Mouse (Mus musculus) brain, embryonic 14.5 days (tissue): ENCODE results near the gene Ubtd2. TPM values are rescaled to one million over a fixed set of nuclear protein-coding genes. Genes with fewer than 3 reads are reported as not detected.

Experiments
- DNase-seq: peaks from one replicate; pipeline ENCODE4 v3.0.0-alpha.2; 2011; ENCODE audit warnings: low read depth
- CTCF ChIP-seq: fragments of 200-500 bp; IDR thresholded peaks from 2 replicates; pipeline ENCODE4 v1.5.1; 2012; ENCODE audit warnings: inconsistent platforms, mild to moderate bottlenecking, moderate library complexity, borderline replicate concordance; ENCODE audit not compliant: insufficient read depth, insufficient read length; ENCODE audit errors: extremely low read depth
- POLR2A ChIP-seq: fragments of 200-500 bp; IDR thresholded peaks from 2 replicates; pipeline ENCODE4 v1.6.1; 2012; ENCODE audit warnings: mild to moderate bottlenecking, inconsistent platforms, borderline replicate concordance; ENCODE audit not compliant: poor library complexity, insufficient read depth, insufficient read length, severe bottlenecking; ENCODE audit errors: extremely low read depth
- polyA plus RNA-seq: library from polyadenylated mRNA; depleted of rRNA; stranded (reverse); fragments of >200 nt; gene quantifications from 2 replicates; pipeline ENCODE4 v1.2.3, GENCODE M21; 2012; rRNA removed

The Ubtd2 gene
- 60.6 and 70.7 TPM in 2 replicates for polyA plus RNA-seq

DNA sequence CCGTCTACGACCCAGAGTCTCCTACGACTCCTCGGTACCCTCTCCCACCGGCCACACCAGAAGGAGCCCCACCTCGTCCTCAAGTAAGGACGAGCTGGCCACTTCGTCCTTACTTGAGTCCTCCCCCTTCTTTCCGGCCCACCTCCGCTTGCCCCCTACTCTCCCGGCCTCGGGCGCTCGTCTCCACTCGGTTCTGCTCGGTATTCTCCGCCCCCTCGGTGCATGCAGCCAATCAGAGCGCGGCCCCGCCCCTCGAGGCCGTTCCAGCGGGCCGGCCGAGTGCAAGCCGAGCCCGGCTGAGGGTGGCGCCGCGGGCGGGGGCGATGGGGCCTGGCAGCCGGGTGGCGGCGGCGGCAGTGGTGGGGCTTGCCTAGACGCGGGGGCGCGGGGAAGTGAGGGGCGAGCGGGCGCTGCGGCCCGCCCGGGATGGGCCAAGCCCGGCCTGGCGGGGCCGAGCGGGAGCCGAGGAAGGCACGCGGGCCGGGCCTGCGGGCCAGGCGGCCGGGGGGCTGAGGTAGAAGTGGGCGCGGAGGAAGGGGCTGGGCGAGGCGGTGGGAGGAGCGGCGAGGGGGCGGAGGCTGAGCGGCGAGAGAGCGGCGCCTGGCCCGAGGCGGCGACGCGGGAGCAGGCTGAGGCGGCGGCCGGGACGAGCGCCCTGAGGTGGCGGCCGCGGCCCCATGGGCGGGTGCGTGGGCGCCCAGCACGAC is at the start of gene Ubtd2:
TSS of gene Ubtd2 (plus strand) at position 571 of the 707 bp plus-strand sequence.
- peak; percentile 98 for DNase-seq
- TF ChIP-seq POLR2A: peak; percentile 95
- no peak for TF ChIP-seq CTCF

DNA sequence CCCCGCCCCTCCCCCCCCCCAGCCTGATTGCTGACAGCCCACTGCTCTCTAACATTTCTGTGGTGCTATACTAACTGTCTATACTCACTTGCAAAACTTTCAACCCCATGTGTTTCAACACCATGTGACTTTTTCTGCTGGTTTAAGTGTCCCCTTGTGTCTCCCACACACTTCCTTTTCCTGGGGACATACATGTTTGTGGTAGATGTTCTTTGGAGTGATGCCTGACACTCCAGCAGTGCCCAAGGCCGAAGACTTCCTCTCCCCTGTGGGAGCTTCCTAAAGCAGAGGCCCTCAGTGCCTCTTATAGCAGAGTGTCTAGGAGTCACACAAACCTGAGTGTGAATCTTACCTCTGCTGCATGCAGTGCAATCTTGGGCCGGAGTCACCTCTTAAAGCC is 47.3 kb upstream of the Ubtd2 start:
- no peak for TF ChIP-seq POLR2A
- TF ChIP-seq CTCF: no peak
- DNase-seq: no peak

DNA sequence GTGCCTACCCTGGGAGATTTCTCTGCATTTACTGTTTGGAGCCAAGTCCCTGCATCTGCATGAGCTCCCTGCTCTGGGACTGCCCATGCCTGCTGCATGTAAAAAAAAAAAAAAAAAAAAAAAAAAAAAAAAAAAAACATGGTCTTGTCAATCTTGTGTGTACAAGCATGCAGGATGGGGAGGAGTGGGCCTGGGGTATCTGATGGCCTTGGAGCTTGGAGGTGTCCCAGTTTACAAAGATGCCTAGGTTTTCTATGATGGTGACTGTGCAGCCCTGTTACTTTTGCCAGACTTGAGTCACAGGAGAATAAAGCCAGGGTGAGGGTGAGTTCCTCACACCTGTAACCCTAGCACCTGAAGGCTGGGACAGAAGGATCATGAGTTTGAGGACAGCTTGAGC is 46.1 kb upstream of the Ubtd2 start:
- DNase-seq: no peak
- TF ChIP-seq POLR2A (no peak), CTCF (no peak)

DNA sequence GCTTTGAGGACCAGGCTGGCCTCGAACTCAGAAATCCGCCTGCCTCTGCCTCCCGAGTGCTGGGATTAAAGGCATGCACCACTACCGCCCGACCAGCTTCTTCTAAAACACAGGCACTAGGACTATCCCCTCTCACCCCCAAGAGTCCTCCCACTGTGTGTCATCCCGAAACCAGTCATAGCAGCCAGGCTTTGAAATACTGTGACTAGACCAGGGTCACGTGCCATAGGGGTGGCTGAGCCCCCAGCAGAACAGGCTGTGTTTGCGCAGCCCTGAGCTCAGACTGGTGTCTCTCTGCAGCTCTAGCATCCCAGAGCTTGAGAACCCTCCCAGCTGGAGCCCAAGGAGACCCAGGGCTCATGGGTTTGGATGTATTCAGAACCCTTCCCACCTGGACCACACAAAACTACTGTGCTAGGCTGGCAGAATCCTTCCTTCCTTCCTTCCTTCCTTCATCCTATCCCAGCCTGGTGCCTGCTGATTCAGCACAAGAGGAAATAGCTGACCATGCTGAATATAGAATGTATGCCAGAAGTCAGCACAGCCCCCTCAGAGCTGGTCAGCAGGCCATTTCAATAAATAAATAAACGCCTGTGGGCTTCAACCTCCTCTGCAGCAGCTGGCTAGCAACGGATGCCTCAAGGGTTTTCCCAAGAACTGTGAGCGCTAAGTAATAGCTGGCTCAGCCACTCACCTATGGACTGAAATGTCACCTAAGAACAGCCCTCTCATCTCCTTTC is 45.2 kb upstream of the Ubtd2 start:
- no peak for TF ChIP-seq CTCF
- no peak for TF ChIP-seq POLR2A
- DNase-seq: peak; percentile 28

DNA sequence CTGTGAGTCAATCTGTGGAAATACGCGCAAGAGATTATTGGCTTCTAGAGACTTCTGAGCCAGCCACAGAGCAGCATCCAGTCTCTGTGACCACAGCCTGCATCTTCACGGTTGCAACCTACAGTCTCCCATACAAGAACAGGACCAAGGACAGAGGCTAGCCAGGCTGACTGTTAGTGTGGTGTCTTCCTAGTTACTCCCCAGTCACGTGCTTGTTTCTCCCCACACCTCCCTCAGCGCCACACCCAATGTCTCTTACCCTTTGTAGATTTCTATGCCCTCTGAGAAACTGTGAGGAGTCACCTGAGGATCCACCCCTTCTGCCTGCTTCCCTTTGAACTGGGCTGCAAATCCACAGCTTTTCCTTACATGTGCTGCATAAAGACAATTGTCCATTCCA is 35.2 kb upstream of the Ubtd2 start:
- DNase-seq: no peak
- TF ChIP-seq POLR2A: no peak
- no peak for TF ChIP-seq CTCF

DNA sequence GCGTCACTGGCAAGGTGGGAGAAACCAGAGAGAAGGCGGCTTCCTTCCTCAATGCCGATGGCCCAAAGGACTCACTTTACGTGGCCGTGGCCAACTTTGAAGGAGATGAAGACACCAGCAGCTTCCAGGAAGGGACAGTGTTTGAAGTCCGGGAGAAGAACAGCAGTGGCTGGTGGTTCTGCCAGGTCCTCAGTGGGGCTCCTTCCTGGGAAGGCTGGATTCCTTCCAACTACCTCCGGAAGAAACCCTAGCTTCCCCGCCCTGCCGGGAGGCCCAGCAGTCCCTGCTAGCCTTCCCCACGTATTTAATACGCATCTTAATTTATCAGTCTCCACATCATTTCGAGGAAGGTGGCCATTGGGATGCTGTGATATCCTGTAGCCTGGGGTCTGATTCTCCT is 31.9 kb upstream of the Ubtd2 start:
- TF ChIP-seq POLR2A: no peak
- no peak for TF ChIP-seq CTCF
- no peak for DNase-seq

DNA sequence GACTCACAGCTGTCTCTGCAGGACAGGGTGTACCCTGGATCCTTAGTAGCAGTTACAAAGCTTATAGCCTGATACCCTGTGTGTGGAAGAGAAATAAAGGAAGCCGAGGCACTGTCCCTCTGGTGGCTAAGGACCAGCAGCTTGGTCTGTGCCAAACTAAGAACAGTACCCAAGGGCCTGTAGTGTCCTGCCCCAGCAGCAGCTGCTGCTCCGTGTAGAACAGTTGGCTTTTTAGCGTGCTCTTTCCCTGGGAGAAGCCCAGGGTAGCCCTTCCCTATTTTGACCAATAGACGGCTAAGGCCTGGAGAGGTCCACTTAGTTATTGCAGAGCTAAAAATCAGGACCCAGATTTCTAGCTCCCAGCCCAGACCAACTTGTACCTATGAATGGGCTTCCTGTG is 30.6 kb upstream of the Ubtd2 start:
- DNase-seq: no peak

DNA sequence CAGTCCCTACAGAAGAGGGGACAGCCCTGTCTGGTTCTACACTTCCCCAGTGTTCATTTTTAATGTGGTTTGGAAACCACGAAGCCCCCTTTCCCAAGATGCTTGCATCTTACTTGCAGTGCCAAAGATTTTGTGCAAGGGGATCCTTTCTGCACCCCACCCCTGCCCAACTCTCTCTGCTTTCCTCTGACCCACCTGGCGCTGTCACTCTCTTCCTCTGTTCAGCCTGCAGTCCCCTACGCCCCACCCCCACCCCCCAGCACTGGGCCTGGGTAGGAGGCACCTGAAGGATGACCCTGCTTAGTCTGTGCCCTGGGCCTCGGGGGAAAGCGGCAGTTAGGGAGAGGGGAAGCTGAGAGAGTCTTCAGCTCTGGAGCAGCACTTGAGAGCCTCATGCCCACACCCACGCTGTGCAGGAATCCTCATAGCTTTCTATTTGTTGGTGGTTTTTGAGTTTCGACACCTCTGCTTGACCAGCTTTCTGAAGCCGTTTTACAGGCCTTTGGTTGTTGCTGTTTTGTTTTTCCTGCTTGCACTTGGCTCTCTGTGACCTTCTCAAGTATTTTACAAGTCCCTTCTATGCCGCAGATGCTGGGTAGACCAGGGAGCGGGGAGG is 30.0 kb upstream of the Ubtd2 start:
- TF ChIP-seq CTCF (no peak), POLR2A (no peak)
- DNase-seq: no peak

More for the DNA sequence above, 30.6 kb upstream of the Ubtd2 start:
- TF ChIP-seq CTCF: no peak
- TF ChIP-seq POLR2A: no peak

DNA sequence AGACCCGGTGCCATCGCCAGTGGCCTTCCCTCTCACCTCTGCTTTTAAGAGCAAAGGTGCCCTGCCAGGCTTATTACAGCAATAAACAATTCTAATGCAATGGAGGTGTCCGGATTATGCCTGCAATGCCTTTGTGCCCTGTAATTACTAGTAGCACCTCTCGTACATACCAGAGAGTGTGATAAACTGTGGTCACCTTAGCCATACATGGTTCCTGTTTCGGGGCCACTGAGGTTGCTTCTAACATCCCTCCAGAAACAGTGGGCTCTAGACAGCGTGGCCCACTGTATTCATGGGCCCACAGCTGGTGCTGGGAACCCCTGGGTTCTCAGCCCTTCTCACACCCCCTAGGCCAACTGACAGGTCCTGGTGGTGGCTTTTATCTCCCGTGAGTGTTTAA is 27.6 kb upstream of the Ubtd2 start:
- DNase-seq: no peak
- TF ChIP-seq POLR2A: no peak
- no peak for TF ChIP-seq CTCF

DNA sequence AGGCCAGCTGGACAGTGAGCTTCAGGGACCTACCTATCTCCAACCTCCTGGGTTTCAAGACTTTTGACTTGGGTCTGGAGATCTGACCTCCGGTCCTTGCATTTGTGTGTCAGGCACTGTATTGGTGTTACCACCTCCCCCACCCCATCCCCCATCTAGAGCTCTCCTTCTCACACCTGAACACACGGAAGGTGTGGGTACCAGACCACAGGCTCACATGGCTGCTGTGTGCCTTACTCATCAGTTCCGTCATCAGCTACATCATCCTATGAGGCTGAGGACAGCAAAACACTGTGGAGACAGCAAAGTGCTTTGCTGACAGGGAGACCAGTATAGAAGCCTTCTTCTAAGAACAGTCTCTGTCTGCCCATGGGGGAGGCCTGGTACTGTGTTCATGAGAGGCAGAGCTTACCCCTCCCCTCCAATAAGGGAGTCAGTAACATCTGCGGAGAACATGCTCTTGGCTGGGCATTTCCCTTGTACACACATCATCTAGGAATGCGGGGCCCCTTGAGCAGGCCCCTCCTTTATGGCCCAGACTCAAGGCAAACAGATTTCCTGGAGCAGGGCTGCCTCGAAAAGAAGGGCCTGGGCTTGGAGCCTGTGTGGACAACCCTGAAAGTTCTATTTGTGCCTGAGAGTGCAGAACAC is 19.6 kb upstream of the Ubtd2 start:
- peak; percentile 42 for DNase-seq
- TF ChIP-seq CTCF: no peak
- no peak for TF ChIP-seq POLR2A

DNA sequence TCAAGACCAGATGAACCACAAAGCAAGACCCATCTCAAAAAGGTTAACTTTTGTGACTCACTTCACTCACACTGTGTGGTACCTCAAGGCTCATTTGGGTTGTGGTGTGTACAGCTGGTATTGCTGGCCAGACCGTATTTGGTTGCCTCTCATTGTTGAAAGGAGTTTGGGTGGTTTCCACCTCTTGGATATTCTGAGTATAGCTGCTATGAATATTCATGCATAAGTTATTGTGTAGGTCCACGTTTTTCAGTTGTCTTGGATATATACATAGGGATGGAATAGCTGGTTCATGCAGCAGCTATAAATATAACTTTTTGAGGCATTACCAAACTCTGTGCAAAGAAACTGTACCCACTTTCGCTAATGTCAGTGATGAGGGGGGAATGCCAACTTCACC is 12.6 kb upstream of the Ubtd2 start:
- no peak for TF ChIP-seq CTCF
- no peak for TF ChIP-seq POLR2A
- DNase-seq: no peak
